Mouse (Mus musculus) liver, postnatal 0 days (tissue): ENCODE results near the gene Rexo1.

Source experiments
- CTCF ChIP-seq: sonication (generic); IDR thresholded peaks from 2 replicates; pipeline ENCODE4 v1.5.1; 2016; ENCODE audit warnings: antibody characterized with exemption, low read depth
- EP300 ChIP-seq: IDR thresholded peaks from 2 replicates; pipeline ENCODE4 v1.6.1; 2016; ENCODE audit warnings: antibody characterized with exemption, low read depth, mild to moderate bottlenecking

DNA sequence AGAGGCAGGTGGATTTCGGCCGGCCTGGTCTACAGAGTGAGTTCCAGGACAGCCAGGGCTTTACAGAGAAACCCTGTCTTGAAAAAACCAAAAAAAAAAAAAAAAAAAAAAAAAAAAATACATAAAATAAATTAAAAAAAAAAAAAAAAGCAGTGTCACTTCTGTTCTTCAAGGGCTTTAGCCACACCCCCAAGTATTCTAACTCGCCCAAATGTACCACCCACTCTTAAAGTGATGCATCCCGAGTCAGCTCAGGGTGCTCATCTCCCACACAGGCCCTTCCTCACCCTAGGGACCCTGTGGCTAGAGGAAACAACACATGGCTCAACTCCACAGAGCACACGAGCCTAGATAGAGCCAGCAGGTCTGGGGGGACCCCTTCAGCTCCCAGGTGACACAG, 21.7 kb upstream of the Rexo1 start:
- TF ChIP-seq EP300, result no peak
- TF ChIP-seq CTCF, result no peak
